Mouse (Mus musculus) layer of hippocampus, postnatal 36 days (tissue): ENCODE data around the gene Tnf. TPM values are rescaled to one million over a fixed set of nuclear protein-coding genes. Genes with fewer than 3 reads are reported as not detected.

Source experiments
- DNase-seq, 2 experiments: peaks; one replicate each; pipeline ENCODE4 v3.0.0; 2022
- microRNA-seq, 2 experiments: library from miRNA; unstranded; fragments of <30 nt; microRNA quantifications; one replicate each; pipeline ENCODE4 v1.2.0; 2021
- total RNA-seq, 2 experiments: library from RNA; stranded (reverse); gene quantifications; 2 replicates each; pipeline ENCODE4 v1.2.3; 2021

Tnf gene
- total RNA-seq, 2 experiments from 2014 or later: not detected

- no peak for DNase-seq
Observed at GRCm38 (mm10) chr17:35152121-35152520, 49.7 kb downstream of the Tnf start.

Small RNAs within 50 kb of the gene (microRNA-seq; reads per million reads assigned to microRNA genes)
- 0 reads per million in 2 experiments for gene Mir6973a
- 0.63 to 0.90 reads per million in 2 experiments for gene Mir6974
- gene Mir6975: 0 to 0.42 reads per million in 2 experiments
- gene Mir8094: 0 reads per million in 2 experiments

Other genes with a start within 250 kb of the Tnf start
- 10 to 100 TPM; 28.0 to 35.6 TPM for gene Hspa1b, start 242.8 kb downstream of the Tnf start, total RNA-seq
- not detected for gene Gm20481, start 232.1 kb downstream of the Tnf start, total RNA-seq
- gene Hspa1a, start 229.9 kb downstream of the Tnf start, total RNA-seq: 10 to 100 TPM; 19.1 to 26.6 TPM
- under 1 TPM; 0.42 to 0.48 TPM for gene Hspa1l, start 229.3 kb downstream of the Tnf start, total RNA-seq
- 10 to 100 TPM; 17.3 to 19.1 TPM for gene Lsm2, start 220.1 kb downstream of the Tnf start, total RNA-seq
- gene Vars, start 201.0 kb downstream of the Tnf start, total RNA-seq: 10 to 100 TPM; 45.1 to 50.1 TPM
- gene Vwa7, start 185.4 kb downstream of the Tnf start, total RNA-seq: under 1 TPM; 0.22 to 0.33 TPM
- gene Sapcd1, start 174.0 kb downstream of the Tnf start, total RNA-seq: under 1 TPM; 0.62 to 0.94 TPM
- gene Msh5, start 155.3 kb downstream of the Tnf start, total RNA-seq: under 1 TPM; 0.62 to 0.73 TPM
- 10 to 100 TPM in 1 of 2 experiments, 1 to 10 TPM in 1; 6.7 to 11.5 TPM for gene Clic1, start 152.0 kb downstream of the Tnf start, total RNA-seq
- 10 to 100 TPM; 16.0 to 18.0 TPM for gene Ddah2, start 143.0 kb downstream of the Tnf start, total RNA-seq
- gene Ly6g6c, start 136.6 kb downstream of the Tnf start, total RNA-seq: not detected
- not detected for gene Mpig6b, start 135.8 kb downstream of the Tnf start, total RNA-seq
- 1 to 10 TPM; 3.6 to 5.4 TPM for gene Ly6g6e, start 125.1 kb downstream of the Tnf start, total RNA-seq
- 1 to 10 TPM in 1 of 2 experiments, under 1 TPM in 1; 0.99 to 2.1 TPM for gene Ly6g6d, start 123.9 kb downstream of the Tnf start, total RNA-seq
- gene Ly6g6f, start 116.4 kb downstream of the Tnf start, total RNA-seq: not detected
- gene Abhd16a, start 112.7 kb downstream of the Tnf start, total RNA-seq: 100 to 1,000 TPM; 101 to 102 TPM
- gene Ly6g5c, start 93.7 kb downstream of the Tnf start, total RNA-seq: not detected
- under 1 TPM in 1 of 2 experiments, not detected in 1; 0.70 TPM for gene Ly6g5b, start 86.6 kb downstream of the Tnf start, total RNA-seq
- gene Gpank1, start 80.6 kb downstream of the Tnf start, total RNA-seq: 10 to 100 TPM; 13.0 to 15.2 TPM
- 100 to 1,000 TPM; 169 to 176 TPM for gene Csnk2b, start 80.0 kb downstream of the Tnf start, total RNA-seq
- 10 to 100 TPM; 25.6 to 29.3 TPM for gene D17H6S53E, start 75.6 kb downstream of the Tnf start, total RNA-seq
- not detected for gene Apom, start 70.0 kb downstream of the Tnf start, total RNA-seq
- gene Bag6, start 66.8 kb downstream of the Tnf start, total RNA-seq: 100 to 1,000 TPM; 304 to 319 TPM
- gene Prrc2a, start 37.1 kb downstream of the Tnf start, total RNA-seq: 100 to 1,000 TPM; 315 to 340 TPM
- gene Aif1, start 25.9 kb downstream of the Tnf start, total RNA-seq: 10 to 100 TPM; 10.1 to 10.9 TPM
- gene Lst1, start 13.6 kb downstream of the Tnf start, total RNA-seq: 1 to 10 TPM; 7.1 to 7.7 TPM
- gene Ltb, start 7.6 kb downstream of the Tnf start, total RNA-seq: under 1 TPM in 1 of 2 experiments, not detected in 1; 0.30 TPM
- under 1 TPM; 0.28 to 0.42 TPM for gene Lta, start 3.3 kb upstream of the Tnf start, total RNA-seq
- not detected for gene Gm16181, start 18.8 kb upstream of the Tnf start, total RNA-seq
- 100 to 1,000 TPM; 602 to 647 TPM for gene Atp6v1g2, start 31.7 kb upstream of the Tnf start, total RNA-seq
- gene Nfkbil1, start 33.8 kb upstream of the Tnf start, total RNA-seq: 10 to 100 TPM; 13.3 to 13.6 TPM
- 100 to 1,000 TPM; 220 to 232 TPM for gene Ddx39b, start 39.7 kb upstream of the Tnf start, total RNA-seq
- gene H2-D1, start 60.7 kb upstream of the Tnf start, total RNA-seq: 10 to 100 TPM; 13.4 to 18.0 TPM
- gene H2-Q1, start 118.4 kb upstream of the Tnf start, total RNA-seq: under 1 TPM in 1 of 2 experiments, not detected in 1; 0.20 TPM
- under 1 TPM in 1 of 2 experiments, not detected in 1; 0.37 TPM for gene H2-Q2, start 140.2 kb upstream of the Tnf start, total RNA-seq
- 1 to 10 TPM; 1.3 to 2.5 TPM for gene H2-Q4, start 177.6 kb upstream of the Tnf start, total RNA-seq
- gene H2-Q6, start 222.8 kb upstream of the Tnf start, total RNA-seq: not detected
- under 1 TPM; 0.65 to 0.88 TPM for gene H2-Q7, start 237.1 kb upstream of the Tnf start, total RNA-seq